Mouse (Mus musculus) liver, embryonic 13.5 days (tissue): Measurements from ENCODE around the gene Rasal2. TPM values are rescaled to one million over a fixed set of nuclear protein-coding genes. Genes with fewer than 3 reads are reported as not detected.

Experiments
- ATAC-seq: fragments of 200-750 bp; cut with Nextera tagmentation; 2 replicates; pipeline ENCODE4 v1.8.0; 2017; ENCODE audit warnings: low read depth, mild to moderate bottlenecking, moderate number of reproducible peaks, moderate library complexity
- DNase-seq: peaks from one replicate; pipeline ENCODE4 v3.0.0; 2022
- H3K27ac ChIP-seq: fragments of 300-500 bp; sonication (generic); 2 replicates; pipeline ENCODE4 v1.5.1; 2015; ENCODE audit warnings: moderate library complexity, mild to moderate bottlenecking, inconsistent platforms
- H3K27me3 ChIP-seq: fragments of 300-500 bp; sonication (generic); 2 replicates; pipeline ENCODE4 v1.6.1; 2015; ENCODE audit warnings: mild to moderate bottlenecking, inconsistent platforms
- H3K36me3 ChIP-seq: fragments of 300-500 bp; sonication (generic); 2 replicates; pipeline ENCODE4 v1.6.1; 2015; ENCODE audit warnings: mild to moderate bottlenecking, inconsistent platforms
- H3K4me1 ChIP-seq: fragments of 300-500 bp; sonication (generic); replicated peaks from 2 replicates; pipeline ENCODE4 v1.6.1; 2015; ENCODE audit warnings: inconsistent platforms
- H3K4me2 ChIP-seq: fragments of 300-500 bp; sonication (generic); 2 replicates; pipeline ENCODE4 v1.6.1; 2015; ENCODE audit warnings: inconsistent platforms, mild to moderate bottlenecking, moderate library complexity
- H3K4me3 ChIP-seq: fragments of 300-500 bp; sonication (generic); replicated peaks from 2 replicates; pipeline ENCODE4 v1.5.1; 2015; ENCODE audit warnings: mild to moderate bottlenecking, inconsistent platforms
- H3K9ac ChIP-seq: fragments of 300-500 bp; sonication (generic); 2 replicates; pipeline ENCODE4 v1.6.1; 2015; ENCODE audit warnings: mild to moderate bottlenecking, inconsistent platforms
- H3K9me3 ChIP-seq: fragments of 300-500 bp; sonication (generic); replicated peaks from 2 replicates; pipeline ENCODE4 v1.6.1; 2016; ENCODE audit warnings: inconsistent platforms
- WGBS: fragments of 180-500 bp; shearing (Covaris S2); methylation state at CpG from one replicate; pipeline ENCODE4 v1.1.7; 2015; ENCODE audit not compliant: insufficient replicate concordance; 5-methylcytosine and 5-hydroxymethylcytosine counted together
- polyA plus RNA-seq: library from polyadenylated mRNA; unstranded; fragments of >200 nt; fragmentation: Nextera tagmentation; extraction: Ambion mirVana; gene quantifications from 2 replicates; pipeline ENCODE4 v1.2.1, GENCODE M21; 2015

The Rasal2 gene
- polyA plus RNA-seq, 1 experiment from 2014 or later, result 1.5 TPM

DNA sequence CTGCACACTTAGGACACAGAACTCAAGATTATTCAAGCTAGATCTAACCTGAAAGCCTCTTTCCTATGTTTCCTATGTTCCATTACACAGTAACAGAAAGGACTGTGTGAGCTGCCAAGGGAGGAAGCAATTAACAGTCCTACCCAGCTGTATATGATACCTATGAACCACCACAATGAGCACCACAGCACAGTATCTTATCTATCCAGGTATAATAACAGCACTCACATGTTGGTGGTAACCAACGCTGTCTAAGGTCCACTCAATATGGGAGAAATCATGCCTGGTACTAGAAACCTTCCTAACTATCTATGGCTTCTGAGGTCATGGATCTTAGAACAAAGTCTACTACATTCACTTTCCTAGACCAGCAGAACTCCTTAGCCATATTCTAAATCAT lies 89.3 kb downstream of the Rasal2 start:
- 60% methylated on average over 1 of the region's 1 CpGs for WGBS
- no peak overlapping the region for H3K4me3 ChIP-seq
- no peak for ATAC-seq
- H3K9ac ChIP-seq, result no peak overlapping the region
- H3K27me3 ChIP-seq, result no peaks in the 10 kb centered on the region
- no peak overlapping the region for H3K4me2 ChIP-seq
- no peaks in the 10 kb centered on the region for H3K4me1 ChIP-seq
- no peak overlapping the region for H3K27ac ChIP-seq
- H3K36me3 ChIP-seq, result no peaks in the 10 kb centered on the region
- no peak for DNase-seq
- no peaks in the 10 kb centered on the region for H3K9me3 ChIP-seq

DNA sequence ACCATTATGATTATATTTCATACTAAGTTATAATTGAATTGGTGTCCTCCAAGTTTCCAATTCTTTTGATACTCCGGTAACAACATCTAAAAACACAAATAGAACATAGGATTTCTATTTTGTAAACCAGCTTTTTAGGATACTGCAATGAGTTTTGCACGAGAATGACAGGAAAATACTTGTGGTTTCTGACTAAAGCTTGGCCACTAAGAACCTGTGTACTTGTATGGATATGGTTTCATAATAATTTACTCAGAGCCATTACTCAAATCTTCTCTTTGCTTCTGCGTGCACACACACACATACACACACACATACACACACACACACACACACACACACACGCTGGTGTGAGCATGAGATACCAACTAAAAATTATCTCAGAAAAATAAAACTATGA lies 93.5 kb downstream of the Rasal2 start:
- H3K9me3 ChIP-seq, result no peaks in the 10 kb centered on the region
- H3K9ac ChIP-seq, result no peak overlapping the region
- WGBS, result 65% methylated on average over 4 of the region's 4 CpGs
- H3K27ac ChIP-seq, result no peak overlapping the region
- H3K27me3 ChIP-seq, result no peaks in the 10 kb centered on the region
- no peaks in the 10 kb centered on the region for H3K4me1 ChIP-seq
- no peaks in the 10 kb centered on the region for H3K36me3 ChIP-seq
- H3K4me3 ChIP-seq, result no peak overlapping the region
- DNase-seq (no peak), ATAC-seq (no peak)
- no peak overlapping the region for H3K4me2 ChIP-seq

DNA sequence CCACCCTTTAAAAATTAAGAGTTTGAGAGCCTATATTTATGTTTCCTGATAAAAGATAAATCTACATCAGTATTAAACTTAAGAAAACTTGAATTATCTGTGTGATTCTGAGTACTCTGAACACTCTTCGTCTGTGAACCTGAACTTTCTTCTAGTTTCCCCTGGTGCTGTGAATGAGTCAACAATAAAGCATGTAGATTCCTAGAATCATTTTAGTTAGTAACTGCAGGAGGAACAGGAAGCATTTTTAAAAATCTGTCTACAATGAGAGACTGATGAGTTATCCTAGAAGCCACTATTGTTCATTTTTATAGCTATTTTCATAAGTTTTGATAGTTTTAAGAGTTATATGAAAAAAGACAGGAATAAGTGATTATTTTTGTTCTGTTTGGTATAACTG lies 111.1 kb downstream of the Rasal2 start:
- Histone ChIP-seq H3K9ac (no peak overlapping the region), H3K9me3 (no peaks in the 10 kb centered on the region), H3K4me2 (no peak overlapping the region), H3K4me3 (no peak overlapping the region), H3K36me3 (no peaks in the 10 kb centered on the region), H3K4me1 (no peaks in the 10 kb centered on the region), H3K27ac (no peak overlapping the region), H3K27me3 (no peaks in the 10 kb centered on the region)
- WGBS, result 49% methylated on average over 1 of the region's 1 CpGs
- ATAC-seq, result no peak
- no peak for DNase-seq

DNA sequence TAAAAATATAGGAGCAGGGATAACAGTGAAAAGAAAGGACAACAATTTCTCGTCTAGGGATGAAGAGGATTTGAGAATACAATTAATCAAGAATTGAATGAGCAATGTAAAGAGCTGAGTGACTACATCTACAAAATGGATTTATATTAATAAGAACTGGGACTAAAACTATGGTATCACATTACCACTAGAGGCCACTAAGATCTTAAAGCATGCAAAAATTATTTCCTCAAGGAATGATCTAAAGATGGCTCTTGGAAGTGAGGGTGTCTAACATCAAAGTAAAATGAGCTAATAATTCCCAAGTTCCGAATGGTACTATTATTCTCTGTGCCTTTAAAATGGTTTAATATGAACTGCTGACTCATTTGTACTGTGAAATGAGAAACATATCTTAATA lies 112.8 kb downstream of the Rasal2 start:
- no peaks in the 10 kb centered on the region for H3K4me1 ChIP-seq
- no peak overlapping the region for H3K4me2 ChIP-seq
- no peaks in the 10 kb centered on the region for H3K27me3 ChIP-seq
- no peak for ATAC-seq
- H3K9ac ChIP-seq, result no peak overlapping the region
- whole genome bisulfite sequencing, result 64% methylated on average over 2 of the region's 2 CpGs
- H3K27ac ChIP-seq, result no peak overlapping the region
- no peaks in the 10 kb centered on the region for H3K9me3 ChIP-seq
- no peaks in the 10 kb centered on the region for H3K36me3 ChIP-seq
- H3K4me3 ChIP-seq, result no peak overlapping the region
- DNase-seq, result no peak

DNA sequence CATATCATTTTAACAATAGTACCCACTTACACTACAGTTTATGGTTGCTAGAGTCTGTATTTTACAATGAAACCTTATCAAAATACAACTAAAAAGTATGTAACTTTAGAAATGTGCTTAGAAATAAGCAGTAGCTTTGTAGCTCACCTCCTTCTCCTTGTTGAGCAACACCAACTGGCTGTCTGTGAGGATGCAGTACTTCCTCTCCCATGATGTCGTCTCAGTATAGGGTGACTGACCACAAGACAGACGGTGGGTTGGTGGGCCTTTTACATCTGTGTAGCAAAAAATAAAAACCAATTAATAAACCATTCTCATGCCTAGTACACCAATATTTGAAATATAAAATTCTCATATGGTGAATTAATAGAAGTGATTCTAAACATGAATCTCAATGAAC lies 113.4 kb downstream of the Rasal2 start:
- WGBS, result 25% methylated on average over 2 of the region's 2 CpGs
- H3K4me3 ChIP-seq, result no peak overlapping the region
- H3K9ac ChIP-seq, result no peak overlapping the region
- DNase-seq (no peak), ATAC-seq (no peak)
- no peaks in the 10 kb centered on the region for H3K36me3 ChIP-seq
- H3K27me3 ChIP-seq, result no peaks in the 10 kb centered on the region
- no peaks in the 10 kb centered on the region for H3K4me1 ChIP-seq
- H3K27ac ChIP-seq, result no peak overlapping the region
- no peaks in the 10 kb centered on the region for H3K9me3 ChIP-seq
- no peak overlapping the region for H3K4me2 ChIP-seq

DNA sequence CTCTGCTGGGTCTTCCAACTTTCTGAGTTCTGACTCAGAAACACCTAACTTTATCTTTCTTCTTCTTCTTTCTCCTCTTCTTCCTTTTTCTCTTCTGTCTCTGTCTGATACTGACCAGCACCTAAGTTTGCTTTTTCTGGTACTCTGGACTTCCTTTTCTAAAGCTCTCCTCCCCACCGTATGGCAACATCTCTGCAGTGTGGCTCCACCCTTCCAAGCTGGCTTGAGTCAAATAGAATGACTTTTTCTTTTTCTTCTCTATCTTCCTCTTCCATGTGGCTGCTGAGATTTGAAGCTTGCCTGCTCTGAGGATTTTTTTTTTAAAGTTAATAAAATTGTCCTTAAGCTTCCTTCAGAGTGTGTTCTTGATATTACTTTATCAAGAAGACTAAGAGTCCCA lies 115.3 kb downstream of the Rasal2 start:
- WGBS, result 16% methylated on average over 1 of the region's 1 CpGs
- no peak overlapping the region for H3K9ac ChIP-seq
- H3K27ac ChIP-seq, result no peak overlapping the region
- no peak for DNase-seq
- no peak overlapping the region for H3K4me3 ChIP-seq
- H3K27me3 ChIP-seq, result no peaks in the 10 kb centered on the region
- no peak for ATAC-seq
- H3K36me3 ChIP-seq, result no peaks in the 10 kb centered on the region
- no peaks in the 10 kb centered on the region for H3K4me1 ChIP-seq
- H3K9me3 ChIP-seq, result no peaks in the 10 kb centered on the region
- no peak overlapping the region for H3K4me2 ChIP-seq

DNA sequence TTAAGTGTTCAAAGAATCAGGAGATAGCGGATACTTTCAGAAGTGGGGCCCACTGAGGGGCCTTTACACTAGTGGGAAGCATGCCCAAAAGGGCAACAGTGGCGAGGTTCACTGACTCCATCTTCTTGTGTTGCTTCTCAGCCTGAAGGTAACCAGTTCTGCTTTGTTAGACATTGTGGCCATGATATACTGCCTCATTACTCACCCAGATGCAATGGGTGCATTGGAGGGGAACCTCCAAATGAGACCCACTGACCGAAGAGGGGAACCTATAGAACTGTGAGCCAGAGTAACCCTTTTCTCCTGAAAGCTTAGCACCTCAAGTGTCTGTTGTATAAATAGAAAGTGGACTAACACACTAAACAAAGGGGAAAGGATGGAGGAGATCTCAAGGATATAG lies 116.5 kb downstream of the Rasal2 start:
- Histone ChIP-seq H3K9ac (no peak overlapping the region), H3K27me3 (no peaks in the 10 kb centered on the region), H3K36me3 (no peaks in the 10 kb centered on the region), H3K4me1 (no peaks in the 10 kb centered on the region), H3K4me2 (no peak overlapping the region), H3K27ac (no peak overlapping the region), H3K9me3 (no peaks in the 10 kb centered on the region), H3K4me3 (no peak overlapping the region)
- 70% methylated on average over 3 of the region's 3 CpGs for WGBS
- ATAC-seq, result no peak
- no peak for DNase-seq

DNA sequence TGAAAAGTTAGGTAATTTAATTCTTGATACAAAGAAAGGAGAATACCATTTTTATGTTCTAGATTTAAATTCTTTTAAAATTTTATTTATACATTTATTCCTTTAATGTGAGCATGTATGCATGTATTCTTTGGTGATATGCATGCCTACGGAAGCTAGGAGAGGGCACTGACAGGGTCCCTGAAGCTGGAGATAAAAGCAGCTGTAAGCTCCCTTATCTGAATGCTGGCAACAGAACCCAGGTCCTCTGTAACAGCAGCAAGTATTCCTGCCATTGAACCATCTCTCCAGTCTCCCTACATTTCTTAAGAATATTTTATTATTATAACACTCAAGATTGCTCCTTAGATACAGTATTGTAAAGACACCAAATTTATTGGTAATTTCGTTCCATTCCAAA lies 122.2 kb downstream of the Rasal2 start:
- H3K9ac ChIP-seq, result no peak overlapping the region
- 41% methylated on average over 2 of the region's 2 CpGs for WGBS

DNA sequence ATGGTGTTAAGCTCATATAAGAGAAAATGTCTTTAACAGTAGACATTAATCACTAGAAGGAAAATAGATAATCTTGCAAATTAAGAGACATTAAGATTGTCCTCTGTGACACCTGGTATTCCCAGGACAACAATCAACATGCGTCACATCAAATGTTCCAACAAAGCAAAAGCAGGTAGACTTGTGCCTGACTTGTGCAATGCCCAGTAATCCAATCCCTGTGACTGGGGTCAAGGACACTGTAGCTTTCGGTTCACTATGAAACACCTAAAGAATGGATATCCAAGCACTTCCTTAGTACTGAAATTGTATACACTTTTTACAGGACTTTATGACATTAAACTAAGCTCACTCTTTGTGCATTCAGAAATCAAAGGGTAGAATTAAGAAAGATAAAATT lies 123.1 kb downstream of the Rasal2 start:
- Histone ChIP-seq H3K4me1 (no peaks in the 10 kb centered on the region), H3K27me3 (no peaks in the 10 kb centered on the region), H3K27ac (no peak overlapping the region), H3K4me3 (no peak overlapping the region), H3K36me3 (no peaks in the 10 kb centered on the region), H3K9me3 (no peaks in the 10 kb centered on the region), H3K4me2 (no peak overlapping the region), H3K9ac (no peak overlapping the region)
- no peak for DNase-seq
- 65% methylated on average over 2 of the region's 2 CpGs for WGBS
- ATAC-seq, result no peak

More for the DNA sequence above, 122.2 kb downstream of the Rasal2 start:
- H3K4me3 ChIP-seq, result no peak overlapping the region
- no peak for DNase-seq
- H3K4me2 ChIP-seq, result no peak overlapping the region
- H3K27ac ChIP-seq, result no peak overlapping the region
- ATAC-seq, result peak; percentile 48; the same call in 1 of the 2 replicates
- H3K27me3 ChIP-seq, result no peaks in the 10 kb centered on the region
- H3K4me1 ChIP-seq, result no peaks in the 10 kb centered on the region
- H3K36me3 ChIP-seq, result no peaks in the 10 kb centered on the region
- H3K9me3 ChIP-seq, result no peaks in the 10 kb centered on the region

DNA sequence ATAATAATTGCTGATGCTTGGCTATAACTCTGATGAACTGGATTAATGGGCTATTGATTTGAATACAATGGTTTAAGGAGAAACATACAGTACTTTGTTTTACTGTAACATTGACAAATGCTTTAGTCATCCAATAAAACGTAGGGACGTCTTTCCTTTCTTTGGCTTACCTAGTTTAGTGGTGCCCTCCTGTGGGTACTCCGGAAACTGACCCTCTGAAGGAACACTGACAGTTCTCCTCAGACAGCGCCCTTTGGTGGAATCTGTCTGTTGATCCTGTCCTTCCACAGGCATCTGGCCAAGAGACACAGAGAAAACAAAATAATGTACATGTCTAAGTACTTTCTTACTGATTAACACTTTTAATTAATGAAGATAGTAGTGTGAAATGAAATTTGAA lies 125.8 kb downstream of the Rasal2 start:
- DNase-seq (no peak), ATAC-seq (no peak)
- H3K9me3 ChIP-seq, result no peaks in the 10 kb centered on the region
- H3K36me3 ChIP-seq, result no peaks in the 10 kb centered on the region
- no peak overlapping the region for H3K4me3 ChIP-seq
- no peaks in the 10 kb centered on the region for H3K27me3 ChIP-seq
- H3K4me2 ChIP-seq, result no peak overlapping the region
- WGBS, result 21% methylated on average over 4 of the region's 4 CpGs
- no peaks in the 10 kb centered on the region for H3K4me1 ChIP-seq
- no peak overlapping the region for H3K27ac ChIP-seq
- H3K9ac ChIP-seq, result no peak overlapping the region

DNA sequence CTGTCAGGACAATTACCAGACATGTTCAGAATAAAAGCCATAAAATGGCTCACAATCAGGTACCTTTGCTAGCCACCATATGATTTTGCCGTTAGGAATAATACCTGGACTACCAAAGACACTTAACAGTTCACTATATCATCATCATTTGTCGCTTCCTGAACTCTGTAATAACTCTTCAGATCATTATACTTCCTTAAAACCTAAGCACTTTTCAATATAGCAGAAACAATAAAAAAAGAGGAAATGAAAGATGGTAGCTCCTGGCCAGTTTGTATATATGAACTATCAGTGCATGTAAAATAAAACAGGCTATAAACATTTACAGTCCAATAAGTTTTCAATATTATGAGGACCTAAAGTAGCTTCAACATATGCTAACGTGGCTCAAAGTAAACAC lies 127.0 kb downstream of the Rasal2 start:
- no peak overlapping the region for H3K4me2 ChIP-seq
- H3K27me3 ChIP-seq, result no peaks in the 10 kb centered on the region
- no peak overlapping the region for H3K9ac ChIP-seq
- H3K36me3 ChIP-seq, result no peaks in the 10 kb centered on the region
- H3K4me1 ChIP-seq, result no peaks in the 10 kb centered on the region
- WGBS, result 53% methylated on average over 3 of the region's 3 CpGs
- no peak overlapping the region for H3K4me3 ChIP-seq
- no peak overlapping the region for H3K27ac ChIP-seq
- DNase-seq (no peak), ATAC-seq (no peak)
- H3K9me3 ChIP-seq, result no peaks in the 10 kb centered on the region

DNA sequence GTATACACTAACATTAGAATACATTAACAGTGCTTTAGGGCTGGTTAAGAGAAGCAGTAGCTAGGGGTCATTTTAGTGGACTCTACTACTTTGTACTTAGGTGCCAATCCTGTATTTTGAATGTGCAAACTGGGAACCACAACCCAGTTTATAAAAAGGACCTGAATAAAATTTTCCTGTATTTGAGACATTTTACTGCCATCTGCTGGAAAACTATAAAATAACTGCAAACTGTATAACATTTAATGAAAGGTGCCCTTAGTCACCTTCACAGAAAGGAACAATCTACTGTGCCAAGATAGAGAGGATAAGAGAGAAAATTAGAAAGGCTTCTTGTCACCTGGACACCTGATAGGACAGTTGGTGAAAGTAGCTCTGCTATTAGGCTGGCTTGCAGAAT lies 131.6 kb downstream of the Rasal2 start:
- DNase-seq (no peak), ATAC-seq (no peak)

More for the DNA sequence above, 131.6 kb downstream of the Rasal2 start:
- Histone ChIP-seq H3K4me1 (no peaks in the 10 kb centered on the region), H3K9me3 (no peaks in the 10 kb centered on the region), H3K36me3 (no peaks in the 10 kb centered on the region), H3K4me3 (no peak overlapping the region), H3K27ac (no peak overlapping the region), H3K9ac (no peak overlapping the region), H3K27me3 (no peaks in the 10 kb centered on the region), H3K4me2 (no peak overlapping the region)
